Mouse (Mus musculus): Measurements from ENCODE around the gene Sgsm1.

GRCm38 (mm10) chr5:113336281-113336680 lies 25.7 kb upstream of the Sgsm1 start:
- TF ChIP-seq CTCF (IDR thresholded peaks at IDR 0.05; ENCODE audit: borderline replicate concordance, control insufficient read depth, extremely low read depth, insufficient read depth, low read length, poor library complexity) (no peak), POLR2A (IDR thresholded peaks at IDR 0.05; ENCODE audit: control insufficient read depth, extremely low read depth, insufficient read depth, low read length, poor library complexity) (no peak)
